Mouse (Mus musculus) cerebellum, postnatal 10 days (tissue): ENCODE data around the gene Osbpl6.
"Not testable (repeated sequence)": the region's sequence is repeated elsewhere in the genome, so short reads cannot be mapped to it uniquely, and the experiment has no call there.

ENCODE experiments used
- DNase-seq, 2 experiments: peaks; one replicate each; pipeline ENCODE4 v3.0.0; 2021; ENCODE audit warnings: mixed read lengths in 2 of 2

Osbpl6 gene

GRCm38 (mm10) chr2:76585090-76585489, 178.8 kb downstream of the Osbpl6 start:
- DNase-seq, result peak; percentile 25 to 34

DNA sequence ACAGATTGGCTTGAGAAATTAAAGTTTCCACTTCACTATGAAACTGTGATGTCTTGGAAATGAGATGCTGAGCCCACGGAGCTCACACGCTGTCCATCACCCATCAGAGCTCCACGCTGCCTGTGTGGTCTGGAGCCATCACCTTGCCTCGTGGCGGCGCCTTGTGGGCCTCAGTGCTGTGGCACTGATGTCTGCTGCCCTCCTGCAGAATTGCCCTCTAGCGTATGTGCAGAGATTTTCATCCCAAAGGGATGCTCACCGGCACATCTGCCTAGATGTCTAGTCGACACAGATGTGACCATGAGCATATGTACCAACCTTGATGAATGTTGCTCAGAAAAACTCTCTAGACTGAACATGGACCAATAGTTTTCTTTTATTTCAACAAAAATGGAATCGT, 180.6 kb downstream of the Osbpl6 start:
- no peak for DNase-seq

GRCm38 (mm10) chr2:76590221-76590620, 183.9 kb downstream of the Osbpl6 start:
- DNase-seq, result no peak

DNA sequence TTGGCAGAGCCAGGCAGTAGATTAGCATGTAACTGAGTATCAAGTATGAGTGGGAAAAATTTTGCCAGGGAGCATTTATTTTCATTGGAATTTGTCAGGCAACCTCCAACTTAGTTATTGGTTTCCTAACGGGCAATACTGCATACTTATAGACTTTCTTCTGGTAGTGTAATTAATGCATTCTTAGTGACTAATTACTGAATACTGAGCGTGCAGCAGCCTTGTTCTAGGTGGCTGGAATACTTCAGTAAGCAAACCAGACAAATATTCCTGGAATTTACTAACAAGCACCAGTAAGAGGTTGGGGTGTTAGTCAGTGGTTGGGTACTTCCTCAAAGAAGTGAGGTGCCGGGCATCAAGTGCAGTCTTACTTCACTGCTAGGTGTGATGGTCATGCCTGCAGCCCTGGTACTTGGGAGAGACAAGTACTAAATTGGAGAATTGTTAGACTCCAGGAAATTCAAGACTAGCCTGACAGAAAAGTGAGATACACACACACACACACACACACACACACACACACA, 186.2 kb downstream of the Osbpl6 start:
- DNase-seq, result no peak

DNA sequence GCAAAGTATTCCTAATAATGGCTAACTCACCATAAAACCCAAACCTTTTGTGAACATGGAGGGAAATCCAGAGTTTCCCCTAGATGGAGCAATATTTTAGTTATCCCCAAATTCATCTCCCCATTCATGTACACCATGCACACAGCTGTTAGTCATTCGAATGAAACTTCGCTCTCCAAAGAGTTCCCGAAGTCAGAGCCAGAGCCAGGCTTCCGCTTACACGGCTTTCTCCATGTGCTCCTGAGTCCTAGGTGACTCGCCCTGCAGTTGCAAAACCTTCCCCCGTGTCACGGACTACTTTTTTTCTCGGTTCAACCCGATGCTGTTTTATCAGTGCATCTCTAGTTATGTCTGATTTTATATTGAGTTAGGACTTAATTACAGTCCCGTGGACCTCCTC, 191.2 kb downstream of the Osbpl6 start:
- DNase-seq, result no peak

DNA sequence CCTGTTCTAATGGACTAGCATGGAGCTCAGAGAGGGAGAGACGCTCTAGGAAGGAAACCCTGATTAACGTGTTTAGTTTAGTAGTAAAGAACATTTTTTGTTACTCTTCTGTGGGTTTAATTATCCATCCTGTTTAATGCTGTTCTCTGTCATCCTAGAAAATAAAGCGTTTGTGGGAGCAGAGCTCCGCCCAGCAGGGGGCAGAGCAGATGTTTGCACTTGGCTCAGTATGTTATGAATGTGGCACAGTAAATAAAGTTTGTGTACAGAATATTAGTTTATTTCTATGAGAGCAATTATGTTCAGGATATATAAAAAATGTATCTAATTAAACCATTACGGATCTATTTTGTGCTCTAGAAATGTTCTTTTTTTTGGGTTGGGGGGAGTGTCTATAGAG, 192.9 kb downstream of the Osbpl6 start:
- peak; percentile 20 to 26 for DNase-seq

DNA sequence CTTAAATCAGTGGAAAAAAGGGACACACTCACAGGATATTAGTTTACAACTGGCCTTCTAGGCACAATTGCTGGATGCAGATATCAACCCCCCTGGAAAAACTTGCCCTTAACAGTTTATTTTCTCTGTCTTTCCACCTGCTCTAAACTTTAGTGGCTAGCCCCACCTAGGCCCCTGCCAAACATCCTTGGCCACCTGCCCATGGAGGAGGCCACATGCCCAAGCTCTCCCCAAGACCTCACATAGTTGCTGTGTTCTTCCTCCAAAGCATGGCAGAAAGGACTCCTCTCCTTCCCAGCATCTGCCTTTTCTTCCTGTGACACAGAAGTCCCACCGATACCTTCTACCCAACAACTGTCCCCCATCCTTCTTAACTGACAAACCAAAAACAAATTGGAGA, 195.9 kb downstream of the Osbpl6 start:
- DNase-seq, result peak; percentile 45 to 57

GRCm38 (mm10) chr2:76606704-76607103, 200.4 kb downstream of the Osbpl6 start:
- no peak for DNase-seq

DNA sequence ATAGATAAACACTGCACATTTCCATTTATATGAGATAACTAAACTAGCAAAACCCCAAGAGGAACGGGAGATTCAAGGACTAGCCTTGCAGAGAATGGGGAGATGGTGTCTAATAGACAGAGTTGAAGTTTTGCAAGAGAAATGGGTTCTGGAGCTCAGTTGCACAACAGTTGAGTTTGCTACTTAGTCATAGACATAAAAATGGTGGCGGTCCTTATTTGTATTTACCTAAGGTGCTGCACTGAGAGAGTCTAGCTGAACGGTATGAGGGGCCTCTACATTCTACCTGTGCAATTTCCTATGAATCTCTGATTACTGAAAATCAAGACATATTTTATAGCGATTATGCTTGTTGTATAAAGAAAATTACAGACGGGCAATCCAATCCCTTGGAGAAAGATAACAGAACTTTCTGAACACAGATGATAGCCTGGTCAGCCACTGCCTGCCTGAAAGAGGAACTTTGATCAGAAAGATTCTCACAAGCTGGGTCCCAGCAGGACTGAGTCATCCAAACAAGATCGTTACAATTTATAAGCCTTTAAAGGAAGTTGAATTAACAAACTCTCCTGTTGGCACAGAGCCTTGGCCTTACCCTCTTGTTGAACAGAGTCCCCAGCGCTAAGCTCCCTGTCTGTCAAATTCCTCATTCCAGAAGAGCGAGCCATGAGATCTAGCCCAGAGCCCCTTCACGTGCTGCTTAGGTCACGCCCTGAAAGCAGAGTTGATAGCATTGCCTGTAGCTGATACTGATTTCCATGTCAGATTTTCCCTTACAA, 204.2 kb downstream of the Osbpl6 start:
- DNase-seq, result no peak

DNA sequence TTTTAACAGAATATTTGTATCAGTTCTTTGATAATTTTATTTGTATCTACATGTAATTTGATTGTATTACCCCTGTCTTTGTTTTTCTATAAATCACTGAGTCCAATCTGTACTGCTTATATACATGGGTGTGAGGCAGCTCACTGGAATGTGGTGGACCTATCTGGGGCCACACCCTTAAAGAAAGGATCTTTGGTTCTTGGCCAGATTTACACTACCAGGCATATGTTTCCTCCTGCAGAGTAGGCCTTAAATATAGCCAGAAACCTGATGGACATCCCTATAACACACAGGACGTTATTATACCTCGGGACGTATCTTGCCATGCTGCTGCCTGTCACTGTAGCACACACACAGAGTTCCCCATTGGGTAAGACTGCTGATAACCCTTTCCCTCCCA, 205.7 kb downstream of the Osbpl6 start:
- no peak for DNase-seq

DNA sequence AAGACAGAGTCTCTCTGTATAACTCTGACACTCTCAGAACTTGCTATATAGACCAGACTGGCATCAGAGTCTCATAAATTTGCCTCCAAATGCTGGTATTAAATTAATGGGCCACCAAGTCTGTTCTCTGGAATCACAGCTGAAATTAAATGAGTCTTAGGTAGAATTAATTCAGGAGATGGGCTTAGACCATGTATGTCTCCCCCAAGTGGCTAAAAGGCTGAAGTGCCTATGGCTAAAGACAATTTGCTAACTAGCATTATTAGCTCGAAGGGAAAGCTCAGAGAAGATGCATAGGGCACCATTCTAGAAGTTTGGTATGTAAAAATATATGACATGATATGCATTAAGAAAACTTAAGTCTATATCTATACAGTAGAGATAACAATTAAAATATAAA, 211.8 kb downstream of the Osbpl6 start:
- peak; percentile 75 to 82 for DNase-seq

- no peak for DNase-seq
Observed at GRCm38 (mm10) chr2:76620188-76620587, 213.9 kb downstream of the Osbpl6 start.

DNA sequence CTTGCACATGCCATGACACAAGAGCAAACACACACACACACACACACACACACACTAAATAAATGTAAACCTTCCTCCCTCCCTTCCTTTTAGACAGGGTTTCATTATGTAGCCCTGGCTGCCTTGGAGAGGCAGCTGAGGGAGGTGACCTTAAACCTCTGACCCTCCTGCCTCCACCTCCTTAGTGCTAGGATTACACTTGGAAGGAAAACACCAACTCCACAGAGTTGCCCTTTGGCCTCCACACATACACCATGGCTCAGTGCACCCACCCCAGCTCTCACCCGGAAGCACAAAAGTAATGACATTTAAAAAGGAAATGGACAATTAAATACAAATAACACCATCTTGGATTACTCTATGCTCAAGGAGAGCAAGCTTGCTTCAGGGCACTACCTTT, 215.4 kb downstream of the Osbpl6 start:
- no peak for DNase-seq

GRCm38 (mm10) chr2:76622316-76622715, 216.0 kb downstream of the Osbpl6 start:
- DNase-seq, result not testable (repeated sequence)

DNA sequence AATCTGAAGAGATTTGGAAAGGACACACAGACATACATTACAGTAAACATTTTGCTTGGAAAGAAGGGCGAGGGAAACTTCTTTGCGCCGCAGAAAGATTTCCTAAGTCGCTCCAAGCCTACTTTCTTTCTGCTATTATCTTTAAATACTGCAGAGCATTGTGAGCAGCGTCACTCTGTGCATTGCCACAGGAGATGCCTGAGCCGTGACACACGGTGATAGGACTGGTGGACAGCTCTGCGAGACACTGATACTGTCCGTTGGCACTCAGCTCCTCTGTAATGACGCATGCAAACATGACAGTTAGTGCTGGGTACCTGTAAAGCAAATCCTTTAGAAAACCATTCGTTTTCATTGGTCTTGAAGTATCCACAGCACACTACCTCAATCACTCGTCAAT, 224.0 kb downstream of the Osbpl6 start:
- DNase-seq, result no peak

- no peak for DNase-seq
Observed at GRCm38 (mm10) chr2:76631600-76631999, 225.3 kb downstream of the Osbpl6 start.

DNA sequence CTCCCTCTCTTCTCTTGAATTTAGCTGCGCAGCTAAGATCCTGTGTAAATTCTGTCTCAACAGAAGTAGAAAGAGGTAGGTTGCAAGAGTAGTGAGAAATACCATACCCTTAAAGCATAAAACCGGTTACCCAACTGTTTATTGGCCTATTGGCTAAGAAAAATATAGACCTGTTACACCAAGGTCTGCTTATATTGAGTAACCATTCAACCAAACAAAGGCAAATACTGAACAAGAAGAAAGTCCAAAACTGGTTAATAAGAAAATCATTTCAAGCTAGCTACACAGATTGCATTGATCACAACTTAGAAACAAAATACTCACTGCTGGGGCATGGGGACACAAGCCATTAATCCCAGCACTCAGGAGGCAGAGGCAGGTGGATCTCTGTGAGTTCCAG, 233.3 kb downstream of the Osbpl6 start:
- no peak for DNase-seq

DNA sequence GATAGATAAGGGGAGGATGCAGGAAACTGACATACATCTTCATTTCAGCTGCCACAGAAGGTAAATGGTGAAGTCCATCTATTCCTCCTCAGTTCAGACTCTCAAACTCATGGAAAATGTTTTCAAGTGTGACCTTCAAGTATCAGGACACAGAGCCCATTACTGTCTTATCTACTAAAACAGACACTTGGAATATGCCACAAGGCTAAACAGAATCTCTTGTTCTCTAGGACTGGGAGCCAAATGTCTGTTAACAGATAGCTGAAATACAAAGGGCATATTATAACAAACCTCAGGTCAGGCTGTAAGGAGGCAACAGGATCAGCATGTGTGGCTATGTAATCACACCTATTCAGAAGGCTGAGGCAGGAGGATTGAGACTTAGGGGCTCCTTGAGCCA, 237.5 kb downstream of the Osbpl6 start:
- no peak for DNase-seq

GRCm38 (mm10) chr2:76647441-76647869, 241.1 kb downstream of the Osbpl6 start:
- DNase-seq, result peak in 1 of 2 experiments; percentile 82

- DNase-seq, result peak; percentile 100
Observed at GRCm38 (mm10) chr2:76647883-76648570, 241.7 kb downstream of the Osbpl6 start, which contains the start of the genes Prkra and Pjvk. Prkra (minus strand) TSS chr2:76648015. Pjvk (plus strand) TSS chr2:76648476.

DNA sequence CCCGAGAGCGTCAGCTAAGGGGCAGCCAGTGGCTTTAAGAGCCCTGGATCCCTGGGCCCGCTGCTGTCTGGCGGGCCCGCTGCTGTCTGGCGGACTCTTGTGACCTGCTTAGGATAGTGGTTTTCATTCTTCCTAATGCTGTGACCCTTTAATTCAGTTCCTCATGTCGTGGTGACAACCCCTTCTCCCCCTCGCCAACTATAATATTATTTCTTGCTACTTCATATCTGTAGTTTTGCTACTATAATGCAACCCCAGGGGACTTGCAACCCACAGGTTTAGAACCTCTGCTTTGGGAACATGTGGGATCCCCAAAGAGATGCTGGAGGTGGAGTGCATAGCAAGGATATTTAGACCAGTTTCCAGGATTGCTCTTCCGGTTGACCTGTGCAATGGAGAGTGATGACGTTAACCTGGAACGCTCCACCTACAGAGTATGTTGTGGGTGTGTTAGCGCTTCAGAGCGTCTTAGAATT, 242.4 kb downstream of the Osbpl6 start:
- DNase-seq, result peak; percentile 41 to 50
